Mouse (Mus musculus): ENCODE measurements around the gene Bub3. TPM values are rescaled to one million over a fixed set of nuclear protein-coding genes. Genes with fewer than 3 reads are reported as not detected.

The Bub3 gene
- 149 and 162 TPM in 2 replicates for polyA plus RNA-seq (2015; fragmentation: Nextera tagmentation; extraction: Ambion mirVana)

DNA sequence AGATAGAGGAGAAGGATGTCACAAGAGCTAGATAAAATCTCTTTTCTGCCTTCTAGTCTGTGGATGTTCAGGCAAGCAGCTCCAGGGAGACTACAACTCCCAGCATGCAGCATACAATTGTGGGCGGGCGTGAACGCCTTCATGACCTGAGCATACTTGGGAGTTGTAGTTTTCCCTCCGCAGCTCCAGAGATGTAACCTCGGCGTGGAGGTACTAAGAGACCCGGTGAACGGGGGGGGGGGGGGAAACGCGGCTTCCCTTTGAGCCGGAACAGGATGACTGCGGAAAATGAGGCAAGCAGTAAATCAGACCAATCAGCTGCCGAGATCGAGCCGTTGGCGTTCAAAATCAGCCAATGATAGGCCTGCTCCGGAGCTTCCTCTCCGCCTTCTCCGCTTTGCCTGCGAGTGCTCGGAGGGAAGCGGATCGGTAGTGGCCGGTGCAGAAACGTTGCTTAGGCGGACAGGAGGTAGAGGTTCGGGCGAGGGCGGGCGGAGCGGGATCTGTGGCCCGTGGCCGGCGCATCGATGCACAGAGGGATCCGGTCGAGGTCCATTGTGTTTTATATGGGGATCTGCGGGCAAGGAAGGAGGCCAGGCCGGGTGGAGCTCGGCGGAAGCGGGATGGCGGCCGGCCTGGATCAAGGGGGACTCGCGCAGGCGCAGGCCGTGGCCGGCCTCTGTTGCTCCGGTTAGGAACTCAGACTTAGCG lies at the start of gene Bub3:
Gene Bub3 (plus strand): TSS at position 237 of the 711 bp plus-strand sequence.
- peak; percentile 94 for ATAC-seq
- H3K27ac ChIP-seq (ENCODE audit: low read depth, low read length): peak within 1 kb of the TSS; percentile 94
- peak within 1 kb of the TSS; percentile 78 for H3K4me3 ChIP-seq (ENCODE audit: low read length)
- H3K9me3 ChIP-seq (ENCODE audit: control insufficient read depth, low read length): no peaks in the 10 kb centered on the region
- WGBS: under 1% methylated on average over 37 of the region's 51 CpGs
- H3K36me3 ChIP-seq (ENCODE audit: control insufficient read depth, insufficient read depth, low read length): peaks cover 10% of the 10 kb centered on the region
- H3K4me1 ChIP-seq (ENCODE audit: control insufficient read depth, insufficient read depth, low read depth, low read length): peaks cover 11% of the 10 kb centered on the region
- peak within 1 kb of the TSS; percentile 94 for H3K9ac ChIP-seq (ENCODE audit: low read depth, low read length)
- H3K4me2 ChIP-seq (ENCODE audit: low read length): peak within 1 kb of the TSS; percentile 80
- H3K27me3 ChIP-seq (replicated peaks; ENCODE audit: control insufficient read depth, insufficient read depth, low read length): peaks cover 30% of the 10 kb centered on the region

- Histone ChIP-seq H3K36me3 (ENCODE audit: control insufficient read depth, insufficient read depth, low read length) (no peaks in the 10 kb centered on the region), H3K4me1 (ENCODE audit: control insufficient read depth, insufficient read depth, low read depth, low read length) (peaks cover 15% of the 10 kb centered on the region), H3K27me3 (replicated peaks; ENCODE audit: control insufficient read depth, insufficient read depth, low read length) (peaks cover 51% of the 10 kb centered on the region), H3K27ac (ENCODE audit: low read depth, low read length) (no peak overlapping the region), H3K4me2 (ENCODE audit: low read length) (no peak overlapping the region), H3K4me3 (ENCODE audit: low read length) (no peak overlapping the region), H3K9me3 (ENCODE audit: control insufficient read depth, low read length) (no peaks in the 10 kb centered on the region), H3K9ac (ENCODE audit: low read depth, low read length) (no peak overlapping the region)
- under 1% methylated on average over 7 of the region's 7 CpGs for WGBS
- ATAC-seq: peak; percentile 69
Observed at GRCm38 (mm10) chr7:131539979-131540378, 20.0 kb upstream of the Bub3 start.

DNA sequence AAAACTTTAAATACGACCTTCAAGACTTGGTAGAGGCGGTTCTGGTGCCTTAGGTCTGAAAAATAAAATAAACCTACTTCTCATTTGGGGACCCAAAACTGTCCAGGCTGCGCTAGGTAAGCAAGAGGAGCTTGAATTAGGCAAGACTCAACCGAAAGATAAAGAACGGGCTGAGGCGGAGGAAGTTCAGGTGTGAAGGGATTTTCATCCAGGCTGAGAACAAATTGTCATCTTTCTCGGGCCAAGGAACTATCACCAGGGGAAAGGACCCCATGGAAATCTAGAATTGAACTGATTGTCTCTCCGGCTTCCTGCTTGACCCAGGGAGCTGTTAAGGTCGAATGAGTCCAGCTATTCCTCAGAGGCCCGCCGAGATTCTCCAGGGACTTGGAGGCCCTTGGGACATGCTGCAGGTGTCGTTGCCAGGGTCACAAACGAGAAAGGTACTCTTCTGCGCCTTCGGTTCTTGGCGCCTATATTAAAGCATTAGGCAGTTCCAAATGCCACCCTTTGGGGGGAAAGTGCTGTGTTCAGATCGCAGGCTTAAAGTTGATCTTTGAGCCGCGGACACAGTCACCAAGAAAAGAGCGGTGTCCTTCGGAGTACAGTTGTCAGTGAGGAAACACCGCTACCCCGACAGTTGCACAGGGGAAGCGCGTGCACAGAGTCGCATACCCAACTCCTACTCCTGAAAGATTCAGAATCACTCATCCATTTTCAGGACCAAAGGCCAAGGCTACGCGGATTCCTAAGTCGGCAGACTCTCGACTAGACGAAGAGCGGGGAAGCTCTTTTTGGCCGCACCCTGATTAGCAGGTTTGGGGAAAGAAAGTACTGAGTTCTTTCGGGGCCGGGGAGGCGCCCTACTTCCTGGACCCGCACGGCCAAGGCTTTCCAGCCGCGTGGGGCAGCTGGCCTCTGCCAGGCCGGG lies 18.6 kb upstream of the Bub3 start:
- H3K27me3 ChIP-seq (replicated peaks; ENCODE audit: control insufficient read depth, insufficient read depth, low read length): peaks cover 61% of the 10 kb centered on the region
- no peaks in the 10 kb centered on the region for H3K9me3 ChIP-seq (ENCODE audit: control insufficient read depth, low read length)
- under 1% methylated on average over 41 of the region's 41 CpGs for WGBS
- H3K36me3 ChIP-seq (ENCODE audit: control insufficient read depth, insufficient read depth, low read length): no peaks in the 10 kb centered on the region
- peak overlapping the region; percentile 53 for H3K4me2 ChIP-seq (ENCODE audit: low read length)
- H3K4me3 ChIP-seq (ENCODE audit: low read length): peak overlapping the region; percentile 34
- H3K4me1 ChIP-seq (ENCODE audit: control insufficient read depth, insufficient read depth, low read depth, low read length): peaks cover 15% of the 10 kb centered on the region
- no peak for ATAC-seq
- no peak overlapping the region for H3K27ac ChIP-seq (ENCODE audit: low read depth, low read length)
- no peak overlapping the region; the same call in 1 of the 2 replicates for H3K9ac ChIP-seq (ENCODE audit: low read depth, low read length)

DNA sequence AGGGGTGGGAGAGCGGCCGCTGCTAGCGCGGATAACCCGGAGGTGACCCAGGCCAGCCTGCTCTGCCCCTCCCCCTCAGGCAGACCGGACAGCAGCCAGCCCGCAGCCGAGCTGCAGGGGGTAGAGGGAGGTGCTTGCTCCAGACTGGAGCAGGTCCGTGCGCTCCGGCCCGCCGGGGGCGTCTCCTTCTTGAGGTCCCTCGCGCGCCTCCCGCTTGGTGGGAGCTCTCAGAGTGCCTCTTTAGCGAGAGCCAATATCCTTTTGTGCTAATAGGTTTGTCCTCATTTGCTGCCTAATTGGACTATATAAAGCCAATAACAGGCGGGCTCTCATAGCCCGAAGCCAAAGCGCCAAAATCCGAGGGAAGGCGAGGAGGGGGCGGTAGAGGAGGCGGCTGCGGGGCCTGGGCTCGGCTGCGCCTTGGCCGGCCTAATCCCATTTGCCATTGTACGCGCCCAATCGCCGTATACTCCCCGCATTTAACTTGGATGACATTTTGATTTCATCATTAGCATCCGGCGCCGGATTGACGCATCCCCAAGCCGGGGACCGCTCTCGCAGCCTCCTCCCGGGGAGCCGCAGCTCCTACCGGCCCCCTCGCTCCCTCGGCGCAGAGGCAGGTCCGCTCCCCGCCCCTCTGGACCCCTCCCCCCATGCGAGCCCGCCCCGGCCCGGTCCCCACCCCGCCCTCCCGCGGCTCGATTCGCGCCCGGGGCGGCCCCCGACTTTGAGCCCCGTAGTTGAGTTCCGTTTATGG lies 17.7 kb upstream of the Bub3 start, which contains the start of gene Hmx3:
Gene Hmx3 (plus strand): TSS at position 753 of the 757 bp plus-strand sequence.
- Histone ChIP-seq H3K4me2 (ENCODE audit: low read length) (peak within 1 kb of the TSS; percentile 53), H3K9ac (ENCODE audit: low read depth, low read length) (peak within 1 kb of the TSS; percentile 18; the same call in 1 of the 2 replicates)

DNA sequence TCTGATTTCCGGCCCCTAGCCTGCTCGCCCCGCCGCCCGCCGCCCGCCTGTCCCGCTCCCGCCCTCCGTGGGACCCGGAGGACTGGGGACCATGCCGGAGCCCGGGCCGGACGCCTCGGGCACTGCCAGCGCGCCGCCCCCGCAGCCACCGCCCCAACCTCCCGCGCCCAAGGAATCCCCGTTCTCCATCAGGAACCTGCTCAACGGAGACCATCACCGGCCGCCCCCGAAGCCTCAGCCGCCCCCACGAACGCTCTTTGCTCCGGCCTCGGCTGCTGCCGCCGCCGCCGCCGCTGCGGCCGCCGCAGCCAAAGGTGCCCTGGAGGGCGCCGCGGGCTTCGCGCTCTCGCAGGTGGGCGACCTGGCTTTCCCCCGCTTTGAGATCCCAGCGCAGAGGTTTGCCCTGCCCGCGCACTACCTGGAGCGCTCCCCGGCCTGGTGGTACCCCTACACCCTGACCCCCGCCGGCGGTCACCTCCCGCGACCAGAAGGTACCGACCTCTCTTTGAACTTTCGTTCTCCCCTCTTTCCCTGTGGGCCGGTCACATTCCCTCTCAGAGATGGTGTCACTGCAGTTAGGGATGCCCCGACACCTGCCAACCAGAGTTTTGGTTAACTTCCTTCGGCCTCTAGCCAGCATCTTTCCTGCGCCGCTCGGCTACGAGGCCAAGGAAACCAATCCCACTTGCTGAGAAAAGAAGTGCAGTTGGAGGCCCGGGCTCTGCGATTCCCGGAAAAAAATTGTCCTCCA lies 17.0 kb upstream of the Bub3 start:
- H3K9me3 ChIP-seq (ENCODE audit: control insufficient read depth, low read length): no peaks in the 10 kb centered on the region
- H3K9ac ChIP-seq (ENCODE audit: low read depth, low read length): peak overlapping the region; percentile 18; the same call in 1 of the 2 replicates
- peak overlapping the region; percentile 34 for H3K4me3 ChIP-seq (ENCODE audit: low read length)
- WGBS: 1% methylated on average over 52 of the region's 71 CpGs
- H3K27me3 ChIP-seq (replicated peaks; ENCODE audit: control insufficient read depth, insufficient read depth, low read length): peaks cover 73% of the 10 kb centered on the region
- H3K27ac ChIP-seq (ENCODE audit: low read depth, low read length): no peak overlapping the region
- peaks cover 15% of the 10 kb centered on the region for H3K4me1 ChIP-seq (ENCODE audit: control insufficient read depth, insufficient read depth, low read depth, low read length)
- H3K36me3 ChIP-seq (ENCODE audit: control insufficient read depth, insufficient read depth, low read length): no peaks in the 10 kb centered on the region
- ATAC-seq: no peak
- peak overlapping the region; percentile 53 for H3K4me2 ChIP-seq (ENCODE audit: low read length)

More for the DNA sequence above, 17.7 kb upstream of the Bub3 start, which contains the start of gene Hmx3:
- Histone ChIP-seq H3K4me1 (ENCODE audit: control insufficient read depth, insufficient read depth, low read depth, low read length) (peaks cover 15% of the 10 kb centered on the region), H3K4me3 (ENCODE audit: low read length) (peak within 1 kb of the TSS; percentile 34), H3K9me3 (ENCODE audit: control insufficient read depth, low read length) (no peaks in the 10 kb centered on the region), H3K27me3 (replicated peaks; ENCODE audit: control insufficient read depth, insufficient read depth, low read length) (peaks cover 70% of the 10 kb centered on the region), H3K36me3 (ENCODE audit: control insufficient read depth, insufficient read depth, low read length) (no peaks in the 10 kb centered on the region), H3K27ac (ENCODE audit: low read depth, low read length) (no peak within 1 kb of the TSS)
- WGBS: under 1% methylated on average over 48 of the region's 65 CpGs
- 0 out of 2 replicates have a peak, but pooled peaks have one; percentile 14 for ATAC-seq

- Histone ChIP-seq H3K9ac (ENCODE audit: low read depth, low read length) (no peak overlapping the region), H3K4me2 (ENCODE audit: low read length) (peak overlapping the region; percentile 53), H3K4me1 (ENCODE audit: control insufficient read depth, insufficient read depth, low read depth, low read length) (peaks cover 15% of the 10 kb centered on the region), H3K36me3 (ENCODE audit: control insufficient read depth, insufficient read depth, low read length) (no peaks in the 10 kb centered on the region), H3K4me3 (ENCODE audit: low read length) (peak overlapping the region; percentile 34), H3K27me3 (replicated peaks; ENCODE audit: control insufficient read depth, insufficient read depth, low read length) (peaks cover 73% of the 10 kb centered on the region), H3K27ac (ENCODE audit: low read depth, low read length) (no peak overlapping the region), H3K9me3 (ENCODE audit: control insufficient read depth, low read length) (no peaks in the 10 kb centered on the region)
- WGBS: under 1% methylated on average over 66 of the region's 75 CpGs
- ATAC-seq: no peak
Observed at GRCm38 (mm10) chr7:131543623-131544481, 16.2 kb upstream of the Bub3 start.

DNA sequence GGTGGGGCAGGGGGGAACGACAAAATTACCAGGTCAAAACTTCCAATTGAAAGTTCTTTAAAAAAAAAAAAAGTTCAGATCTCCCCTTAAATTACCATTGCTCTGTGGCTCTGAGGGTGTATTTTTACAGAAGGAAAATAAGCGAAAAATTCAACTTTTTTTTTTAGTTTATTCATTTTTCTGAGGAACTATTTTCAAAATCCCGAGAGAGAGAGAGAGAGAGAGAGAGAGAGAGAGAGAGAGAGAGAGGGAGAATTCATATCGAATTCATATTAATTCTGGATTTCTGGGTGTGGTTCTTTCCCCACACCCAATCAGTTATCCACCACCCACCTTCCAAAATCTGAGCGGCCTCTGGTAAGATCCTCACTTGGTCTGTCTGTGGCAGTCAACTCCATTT lies 15.2 kb upstream of the Bub3 start:
- ATAC-seq: no peak
- Histone ChIP-seq H3K4me1 (ENCODE audit: control insufficient read depth, insufficient read depth, low read depth, low read length) (peaks cover 15% of the 10 kb centered on the region), H3K9me3 (ENCODE audit: control insufficient read depth, low read length) (no peaks in the 10 kb centered on the region), H3K27me3 (replicated peaks; ENCODE audit: control insufficient read depth, insufficient read depth, low read length) (peaks cover 71% of the 10 kb centered on the region), H3K4me2 (ENCODE audit: low read length) (no peak overlapping the region), H3K4me3 (ENCODE audit: low read length) (no peak overlapping the region), H3K27ac (ENCODE audit: low read depth, low read length) (no peak overlapping the region), H3K36me3 (ENCODE audit: control insufficient read depth, insufficient read depth, low read length) (no peaks in the 10 kb centered on the region), H3K9ac (ENCODE audit: low read depth, low read length) (no peak overlapping the region)
- 1% methylated on average over 5 of the region's 5 CpGs for WGBS

Data from hindbrain, embryonic 16.5 days (tissue).